Mouse (Mus musculus): ENCODE results near the gene Syne4.

DNA sequence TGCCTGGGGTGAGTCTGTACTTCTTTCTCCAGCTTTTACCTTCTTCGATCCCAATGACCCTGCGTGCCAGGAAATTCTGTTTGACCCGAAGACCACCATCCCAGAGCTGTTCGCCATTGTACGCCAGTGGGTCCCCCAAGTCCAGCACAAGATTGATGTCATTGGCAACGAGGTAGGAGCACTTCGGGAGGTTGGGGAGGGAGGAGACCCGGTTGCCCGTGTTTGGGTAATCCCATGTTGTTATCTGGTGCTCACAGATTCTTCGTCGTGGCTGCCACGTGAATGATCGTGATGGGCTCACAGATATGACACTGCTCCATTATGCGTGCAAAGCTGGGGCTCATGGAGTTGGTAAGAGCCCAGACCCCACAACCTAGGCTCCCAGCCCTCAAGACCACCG lies 17.8 kb upstream of the Syne4 start:
- TF ChIP-seq EP300 (IDR thresholded peaks at IDR 0.05), result no peak
- TF ChIP-seq CTCF (IDR thresholded peaks at IDR 0.05), result no peak

Data from lung, postnatal 0 days (tissue).